Comparison of ENCODE assay signal across 16 mouse cellular contexts in the genomic region with DNA sequence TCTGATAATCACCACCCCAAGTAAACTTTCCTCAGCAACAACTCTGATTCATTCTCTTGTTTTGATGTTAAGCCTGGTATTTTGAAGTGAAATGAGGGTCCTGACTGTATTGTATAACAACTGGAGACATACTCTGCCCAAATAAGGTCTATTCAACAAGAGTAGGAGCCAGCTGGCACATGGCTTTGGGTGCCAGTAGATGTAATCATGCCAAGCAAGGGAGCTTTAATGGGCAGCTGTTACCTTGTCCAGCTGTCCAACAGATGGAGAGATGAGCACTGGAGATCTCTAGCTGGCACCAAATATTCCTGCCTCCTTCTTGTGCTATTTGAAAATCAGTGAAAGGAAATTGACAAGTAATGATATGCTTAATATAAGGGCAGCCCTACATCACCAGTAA.
DNase-seq lines count a peak whose midpoint lies in the region.
"Had no signal": no experiment of that assay in that cellular context is flagged by ENCODE, and none has a peak within 500 bp of the region (broad histone marks: within the 10 kb centered on the region; RNA-seq: fewer than 3 reads in every experiment).

No protein-coding gene starts in this region.

- DNase-seq in cerebellum, postnatal 10 days = peak; percentile 64 to 75
- no peak for DNase-seq in cerebellum, adult 9-10 months
- DNase-seq in gastrocnemius, postnatal 14 days = peak; percentile 24
- DNase-seq in gastrocnemius, adult 18-20 months (ENCODE audit: low spot score) = no peak
- DNase-seq in layer of hippocampus, postnatal 10 days (ENCODE audit: low spot score in 2 of 2) = peak; percentile 9 to 16
- DNase-seq in layer of hippocampus, adult 18-20 months (ENCODE audit: low spot score in 2 of 2) = no peak
- peak; percentile 3 for DNase-seq in retina, adult 2 months (ENCODE audit: low read depth, low spot score)
- no peak for DNase-seq in retina, embryonic 14.5 days (ENCODE audit: low spot score)
- DNase-seq: adrenal gland, adult 8-10 months; B cell, adult 2 months; cerebellum, adult 11-12 months; cerebellum, adult 9-11 months; forebrain, postnatal 0 days; gastrocnemius, adult 2 months; heart, adult 2 months; heart, postnatal 14 days had no signal

- intact Hi-C loops in gastrocnemius, postnatal 14 days (cut with DNase I; ENCODE audit: low total_unique reads) = no loop called here

Comparison
In these comparisons a context has a peak if more than half of its experiments do, and no peak if none do; other contexts are left out.
1. DNase-seq: peak in cerebellum, postnatal 10 days (2 of 2), gastrocnemius, postnatal 14 days (single experiment), layer of hippocampus, postnatal 10 days (2 of 2) and retina, adult 2 months (single experiment); none in cerebellum, adult 9-10 months (single experiment), gastrocnemius, adult 18-20 months (single experiment), layer of hippocampus, adult 18-20 months (0 of 2) and retina, embryonic 14.5 days (single experiment).